Mouse (Mus musculus): ENCODE measurements around the gene Trpm4.

- TF ChIP-seq FLI1 (IDR thresholded peaks at IDR 0.05; ENCODE audit: low read length) (no peak), GATA1 (IDR thresholded peaks at IDR 0.05; ENCODE audit: borderline replicate concordance, low read length) (no peak)
These were observed 7.8 kb downstream of the Trpm4 start for GRCm38 (mm10) chr7:45325800-45326199.

Data from megakaryocyte, embryonic 14.5 days (primary cell).